Mouse (Mus musculus) heart, postnatal 0 days (tissue): ENCODE results near the gene Ptprcap.

Experiments
- CTCF ChIP-seq: IDR thresholded peaks from 2 replicates; pipeline ENCODE4 v1.5.1; 2016; ENCODE audit warnings: antibody characterized with exemption, control low read depth, low read depth
- EP300 ChIP-seq: IDR thresholded peaks from 2 replicates; pipeline ENCODE4 v1.6.1; 2016; ENCODE audit warnings: antibody characterized with exemption, low read depth

- TF ChIP-seq EP300 (no peak), CTCF (no peak)
These were observed 2.7 kb downstream of the Ptprcap start for GRCm38 (mm10) chr19:4156073-4156579.
